Mouse (Mus musculus) neural tube, embryonic 12.5 days (tissue): ENCODE measurements around the gene Gm10375. TPM values are rescaled to one million over a fixed set of nuclear protein-coding genes. Genes with fewer than 3 reads are reported as not detected.
"Not testable (repeated sequence)": the region's sequence is repeated elsewhere in the genome, so short reads cannot be mapped to it uniquely, and the experiment has no call there.

Experiments
- ATAC-seq: fragments of 200-750 bp; cut with Nextera tagmentation; 2 replicates; pipeline ENCODE4 v1.8.0; 2017; ENCODE audit warnings: low read depth, mild to moderate bottlenecking, moderate TSS enrichment, moderate library complexity; ENCODE audit not compliant: low FRiP score
- H3K27ac ChIP-seq: fragments of 300-500 bp; sonication (generic); 2 replicates; pipeline ENCODE4 v1.5.1; 2016
- H3K27me3 ChIP-seq: fragments of 300-500 bp; sonication (generic); replicated peaks from 2 replicates; pipeline ENCODE4 v1.6.1; 2016; ENCODE audit warnings: mild to moderate bottlenecking
- H3K36me3 ChIP-seq: fragments of 300-500 bp; sonication (generic); 2 replicates; pipeline ENCODE4 v1.6.1; 2016; ENCODE audit warnings: mild to moderate bottlenecking
- H3K4me1 ChIP-seq: fragments of 300-500 bp; sonication (generic); 2 replicates; pipeline ENCODE4 v1.6.1; 2016
- H3K4me2 ChIP-seq: fragments of 300-500 bp; sonication (generic); replicated peaks from 2 replicates; pipeline ENCODE4 v1.6.1; 2016; ENCODE audit warnings: mild to moderate bottlenecking
- H3K4me3 ChIP-seq: fragments of 300-500 bp; sonication (generic); 2 replicates; pipeline ENCODE4 v1.5.1; 2016
- H3K9ac ChIP-seq: fragments of 300-500 bp; sonication (generic); 2 replicates; pipeline ENCODE4 v1.6.1; 2016; ENCODE audit warnings: mild to moderate bottlenecking
- H3K9me3 ChIP-seq: fragments of 300-500 bp; sonication (generic); 2 replicates; pipeline ENCODE4 v1.6.1; 2016; ENCODE audit warnings: mild to moderate bottlenecking
- WGBS: fragments of 180-500 bp; shearing (Covaris S2); methylation state at CpG from one replicate; pipeline ENCODE4 v1.1.7; 2016; 5-methylcytosine and 5-hydroxymethylcytosine counted together
- polyA plus RNA-seq: library from polyadenylated mRNA; unstranded; fragments of >200 nt; fragmentation: Nextera tagmentation; extraction: Ambion mirVana; gene quantifications from 2 replicates; pipeline ENCODE4 v1.2.1, GENCODE M21; 2016

Gene Gm10375
- not detected in 2 replicates for polyA plus RNA-seq

GRCm38 (mm10) chr14:43607913-43608312 is at the start of gene Gm10375:
TSS of gene Gm10375 (minus strand) at chr14:43608013.
- H3K4me2 ChIP-seq, H3K36me3 ChIP-seq, ATAC-seq, H3K4me1 ChIP-seq, H3K4me3 ChIP-seq, H3K27ac ChIP-seq, H3K27me3 ChIP-seq, H3K9me3 ChIP-seq, H3K9ac ChIP-seq: not testable (repeated sequence)

DNA sequence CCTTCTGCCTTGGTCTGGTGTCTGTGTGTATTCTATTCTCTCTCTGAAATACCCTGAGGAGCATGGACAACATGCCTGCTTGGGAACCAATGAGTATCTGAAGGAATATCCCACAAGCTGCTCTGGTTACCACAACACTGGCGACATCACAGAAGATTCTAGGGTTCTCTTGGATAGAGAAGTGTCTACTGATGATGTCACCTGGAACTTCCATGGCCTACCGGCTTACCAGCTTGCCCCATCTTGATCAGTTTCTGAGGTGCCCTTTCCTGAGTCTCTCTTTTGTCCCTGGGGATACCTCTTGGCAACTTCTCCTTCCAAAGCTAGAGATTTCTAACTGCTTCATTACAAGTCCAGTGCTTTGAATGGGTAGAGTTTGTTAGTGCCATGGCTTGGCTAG is 28.8 kb downstream of the Gm10375 start, which contains the start of gene Gm17654:
Gene Gm17654, minus strand, starts transcription at position 101 of the 400 bp plus-strand sequence.
- WGBS: 79% methylated on average over 1 of the region's 2 CpGs
- H3K4me3 ChIP-seq, ATAC-seq, H3K27ac ChIP-seq, H3K36me3 ChIP-seq, H3K9ac ChIP-seq, H3K9me3 ChIP-seq, H3K4me1 ChIP-seq, H3K4me2 ChIP-seq, H3K27me3 ChIP-seq: not testable (repeated sequence)

GRCm38 (mm10) chr14:43577969-43578368 is 29.8 kb downstream of the Gm10375 start:
- not testable (repeated sequence) for ATAC-seq

More at GRCm38 (mm10) chr14:43577969-43578368, 29.8 kb downstream of the Gm10375 start:
- not testable (repeated sequence) for H3K9me3 ChIP-seq, H3K27ac ChIP-seq, H3K4me3 ChIP-seq, H3K36me3 ChIP-seq, H3K4me2 ChIP-seq, H3K4me1 ChIP-seq, H3K9ac ChIP-seq, H3K27me3 ChIP-seq
- 90% methylated on average over 4 of the region's 4 CpGs for WGBS

Other genes starting within 250 kb of the Gm10375 start
- not detected in 2 replicates for gene Gm8138, start 191.7 kb downstream of the Gm10375 start, polyA plus RNA-seq
- not detected in 2 replicates for gene Gm5799, start 64.4 kb downstream of the Gm10375 start, polyA plus RNA-seq
- gene Gm17654, start 28.9 kb downstream of the Gm10375 start, polyA plus RNA-seq: not detected in 2 replicates
- not detected in 2 replicates for gene Gm8165, start 69.2 kb upstream of the Gm10375 start, polyA plus RNA-seq
- gene Gm7324, start 89.8 kb upstream of the Gm10375 start, polyA plus RNA-seq: 1.2 and 1.3 TPM in 2 replicates
- not detected in 2 replicates for gene Gm16506, start 119.5 kb upstream of the Gm10375 start, polyA plus RNA-seq
- gene Gm6526, start 139.9 kb upstream of the Gm10375 start, polyA plus RNA-seq: not detected in 2 replicates
- gene Gm8180, start 176.7 kb upstream of the Gm10375 start, polyA plus RNA-seq: not detected in 2 replicates